Mouse (Mus musculus) stomach, embryonic 14.5 days (tissue): ENCODE data around the gene Alox12. TPM values are rescaled to one million over a fixed set of nuclear protein-coding genes. Genes with fewer than 3 reads are reported as not detected.

Source experiments
- ATAC-seq: fragments of 200-750 bp; cut with Nextera tagmentation; 2 replicates; pipeline ENCODE4 v1.8.0; 2017; ENCODE audit warnings: low read depth, moderate TSS enrichment; ENCODE audit not compliant: insufficient number of reproducible peaks, insufficient read depth, low FRiP score
- H3K27ac ChIP-seq: fragments of 300-500 bp; sonication (generic); 2 replicates; pipeline ENCODE4 v1.5.1; 2014; ENCODE audit warnings: mild to moderate bottlenecking, low read length, moderate library complexity, mixed read lengths
- H3K27me3 ChIP-seq: fragments of 300-500 bp; sonication (generic); 2 replicates; pipeline ENCODE4 v1.6.1; 2014; ENCODE audit warnings: low read length, control low read depth, mixed read lengths; ENCODE audit not compliant: control insufficient read depth, insufficient read depth
- H3K36me3 ChIP-seq: fragments of 300-500 bp; sonication (generic); 2 replicates; pipeline ENCODE4 v1.6.1; 2014; ENCODE audit warnings: mild to moderate bottlenecking, control low read depth, low read length, moderate library complexity, mixed read lengths; ENCODE audit not compliant: control insufficient read depth, insufficient read depth
- H3K4me1 ChIP-seq: fragments of 300-500 bp; sonication (generic); 2 replicates; pipeline ENCODE4 v1.6.1; 2014; ENCODE audit warnings: low read length, control low read depth, mixed read lengths; ENCODE audit not compliant: control insufficient read depth, insufficient read depth
- H3K4me2 ChIP-seq: fragments of 300-500 bp; sonication (generic); replicated peaks from 2 replicates; pipeline ENCODE4 v1.6.1; 2014; ENCODE audit warnings: low read depth, low read length, control low read depth
- H3K4me3 ChIP-seq: fragments of 300-500 bp; sonication (generic); 2 replicates; pipeline ENCODE4 v1.5.1; 2014; ENCODE audit warnings: low read depth, low read length, control low read depth
- H3K9ac ChIP-seq: fragments of 300-500 bp; sonication (generic); replicated peaks from 2 replicates; pipeline ENCODE4 v1.6.1; 2014; ENCODE audit warnings: low read depth, mild to moderate bottlenecking, control low read depth, low read length, moderate library complexity, mixed read lengths
- H3K9me3 ChIP-seq: fragments of 300-500 bp; sonication (generic); 2 replicates; pipeline ENCODE4 v1.6.1; 2016; ENCODE audit warnings: low read depth, low read length, control low read depth; ENCODE audit not compliant: control insufficient read depth
- WGBS: fragments of 180-500 bp; shearing (Covaris S2); extraction: QIAGEN DNeasy Blood & Tissue Kit; methylation state at CpG from one replicate; pipeline ENCODE4 v1.1.7; 2014; 5-methylcytosine and 5-hydroxymethylcytosine counted together
- polyA plus RNA-seq: library from polyadenylated mRNA; unstranded; fragments of >200 nt; fragmentation: Nextera tagmentation; extraction: Ambion mirVana; gene quantifications from 2 replicates; pipeline ENCODE4 v1.2.1, GENCODE M21; 2014

Gene Alox12
- polyA plus RNA-seq, 1 experiment from 2014 or later = 13.0 TPM

- peaks cover 18% of the 10 kb centered on the region; the same call in 1 of the 2 replicates for H3K4me1 ChIP-seq
- no peaks in the 10 kb centered on the region for H3K9me3 ChIP-seq
- H3K27me3 ChIP-seq = peaks cover 6% of the 10 kb centered on the region; the same call in 1 of the 2 replicates
- H3K9ac ChIP-seq = peak overlapping the region; percentile 32; the same call in 1 of the 2 replicates
- H3K4me2 ChIP-seq = peak overlapping the region; percentile 66
- H3K27ac ChIP-seq = peak overlapping the region; percentile 75; the same call in 1 of the 2 replicates
- 15% methylated on average over 14 of the region's 14 CpGs for whole genome bisulfite sequencing
- ATAC-seq = peak; percentile 24; the same call in 1 of the 2 replicates
- H3K36me3 ChIP-seq = no peaks in the 10 kb centered on the region; the same call in 1 of the 2 replicates
- H3K4me3 ChIP-seq = peak overlapping the region; percentile 37
Observed at GRCm38 (mm10) chr11:70221603-70222500, 33.3 kb downstream of the Alox12 start.

- Histone ChIP-seq H3K9ac (peak within 1 kb of the TSS; percentile 57), H3K4me2 (peak within 1 kb of the TSS; percentile 66), H3K27ac (peak within 1 kb of the TSS; percentile 75; the same call in 1 of the 2 replicates), H3K27me3 (peaks cover 4% of the 10 kb centered on the region; the same call in 1 of the 2 replicates), H3K9me3 (no peaks in the 10 kb centered on the region), H3K4me1 (0 out of 2 replicates have a peak, but pooled peaks cover 17% of the 10 kb centered on the region), H3K4me3 (peak within 1 kb of the TSS; percentile 37), H3K36me3 (no peaks in the 10 kb centered on the region; the same call in 1 of the 2 replicates)
- ATAC-seq = peak; percentile 94
- WGBS = under 1% methylated on average over 28 of the region's 28 CpGs
Observed at GRCm38 (mm10) chr11:70220731-70221602, 34.2 kb downstream of the Alox12 start, which contains the start of gene Slc16a13. TSS of gene Slc16a13 (minus strand) at chr11:70221064.

- Histone ChIP-seq H3K4me3 (peak overlapping the region; percentile 37), H3K9me3 (no peaks in the 10 kb centered on the region), H3K36me3 (no peaks in the 10 kb centered on the region; the same call in 1 of the 2 replicates), H3K4me1 (0 out of 2 replicates have a peak, but pooled peaks cover 17% of the 10 kb centered on the region), H3K27ac (peak overlapping the region; percentile 64; the same call in 1 of the 2 replicates), H3K4me2 (peak overlapping the region; percentile 66), H3K27me3 (peaks cover 8% of the 10 kb centered on the region; the same call in 1 of the 2 replicates), H3K9ac (peak overlapping the region; percentile 57)
- WGBS = 2% methylated on average over 24 of the region's 24 CpGs
- ATAC-seq = no peak
Observed at GRCm38 (mm10) chr11:70220323-70220722, 34.8 kb downstream of the Alox12 start.

- no peaks in the 10 kb centered on the region; the same call in 1 of the 2 replicates for H3K36me3 ChIP-seq
- no peaks in the 10 kb centered on the region for H3K9me3 ChIP-seq
- H3K4me2 ChIP-seq = peak overlapping the region; percentile 66
- H3K4me1 ChIP-seq = 0 out of 2 replicates have a peak, but pooled peaks cover 20% of the 10 kb centered on the region
- peaks cover 12% of the 10 kb centered on the region for H3K27me3 ChIP-seq
- H3K9ac ChIP-seq = peak overlapping the region; percentile 57
- peak overlapping the region; percentile 37 for H3K4me3 ChIP-seq
- WGBS = 64% methylated on average over 7 of the region's 7 CpGs
- no peak for ATAC-seq
- no peak overlapping the region for H3K27ac ChIP-seq
Observed at GRCm38 (mm10) chr11:70219873-70220272, 35.3 kb downstream of the Alox12 start.

- Histone ChIP-seq H3K4me2 (no peak overlapping the region), H3K4me1 (peaks cover 21% of the 10 kb centered on the region; the same call in 1 of the 2 replicates), H3K36me3 (no peaks in the 10 kb centered on the region; the same call in 1 of the 2 replicates), H3K4me3 (no peak overlapping the region), H3K9me3 (no peaks in the 10 kb centered on the region), H3K27ac (no peak overlapping the region), H3K27me3 (peaks cover 17% of the 10 kb centered on the region), H3K9ac (no peak overlapping the region)
- no peak for ATAC-seq
- WGBS = 90% methylated on average over 15 of the region's 15 CpGs
Observed at GRCm38 (mm10) chr11:70218741-70219470, 36.2 kb downstream of the Alox12 start.

GRCm38 (mm10) chr11:70218039-70218438 is 37.1 kb downstream of the Alox12 start:
- Histone ChIP-seq H3K4me2 (no peak overlapping the region), H3K9ac (no peak overlapping the region), H3K4me3 (no peak overlapping the region), H3K36me3 (no peaks in the 10 kb centered on the region; the same call in 1 of the 2 replicates), H3K27me3 (peaks cover 22% of the 10 kb centered on the region), H3K4me1 (peaks cover 21% of the 10 kb centered on the region; the same call in 1 of the 2 replicates), H3K9me3 (no peaks in the 10 kb centered on the region), H3K27ac (no peak overlapping the region)
- 71% methylated on average over 4 of the region's 4 CpGs for WGBS
- ATAC-seq = no peak

- Histone ChIP-seq H3K4me3 (no peak overlapping the region), H3K9me3 (no peaks in the 10 kb centered on the region), H3K9ac (no peak overlapping the region), H3K27me3 (peaks cover 22% of the 10 kb centered on the region), H3K27ac (no peak overlapping the region), H3K36me3 (no peaks in the 10 kb centered on the region; the same call in 1 of the 2 replicates), H3K4me2 (no peak overlapping the region), H3K4me1 (peaks cover 16% of the 10 kb centered on the region; the same call in 1 of the 2 replicates)
- ATAC-seq = no peak
- WGBS = 61% methylated on average over 3 of the region's 3 CpGs
Observed at GRCm38 (mm10) chr11:70216103-70216502, 39.0 kb downstream of the Alox12 start.
